Mouse (Mus musculus): Measurements from ENCODE around the gene Pvr. TPM values are rescaled to one million over a fixed set of nuclear protein-coding genes. Genes with fewer than 3 reads are reported as not detected.
"Not testable (repeated sequence)": the region's sequence is repeated elsewhere in the genome, so short reads cannot be mapped to it uniquely, and the experiment has no call there.

The Pvr gene
- polyA plus RNA-seq, 1 experiment from 2014 or later, result 3.2 TPM

- no peaks in the 10 kb centered on the region for H3K27me3 ChIP-seq (replicated peaks; ENCODE audit: control insufficient read depth, insufficient read depth, low read length)
- 67% methylated on average over 10 of the region's 12 CpGs for WGBS
- no peak for ATAC-seq
- no peak overlapping the region for H3K4me2 ChIP-seq (ENCODE audit: low read length)
- H3K9me3 ChIP-seq (replicated peaks; ENCODE audit: control insufficient read depth, low read length), result no peaks in the 10 kb centered on the region
- H3K4me3 ChIP-seq (ENCODE audit: low read depth, low read length), result no peak overlapping the region
- H3K36me3 ChIP-seq (ENCODE audit: control insufficient read depth, insufficient read depth, low read length), result no peaks in the 10 kb centered on the region
- peak; percentile 47 for DNase-seq (ENCODE audit: low spot score)
- no peak overlapping the region for H3K9ac ChIP-seq (ENCODE audit: low read length)
- H3K4me1 ChIP-seq (ENCODE audit: control insufficient read depth, insufficient read depth, low read length), result no peaks in the 10 kb centered on the region
- H3K27ac ChIP-seq (ENCODE audit: low read depth, low read length), result no peak overlapping the region
Measured at GRCm38 (mm10) chr7:19939555-19940235, 18.7 kb upstream of the Pvr start.

- no peak overlapping the region for H3K4me2 ChIP-seq (ENCODE audit: low read length)
- no peaks in the 10 kb centered on the region for H3K27me3 ChIP-seq (replicated peaks; ENCODE audit: control insufficient read depth, insufficient read depth, low read length)
- no peak overlapping the region for H3K27ac ChIP-seq (ENCODE audit: low read depth, low read length)
- no peaks in the 10 kb centered on the region for H3K9me3 ChIP-seq (replicated peaks; ENCODE audit: control insufficient read depth, low read length)
- 84% methylated on average over 11 of the region's 11 CpGs for WGBS
- no peak overlapping the region for H3K4me3 ChIP-seq (ENCODE audit: low read depth, low read length)
- DNase-seq (ENCODE audit: low spot score) (no peak), ATAC-seq (no peak)
- no peaks in the 10 kb centered on the region for H3K36me3 ChIP-seq (ENCODE audit: control insufficient read depth, insufficient read depth, low read length)
- H3K4me1 ChIP-seq (ENCODE audit: control insufficient read depth, insufficient read depth, low read length), result no peaks in the 10 kb centered on the region
- H3K9ac ChIP-seq (ENCODE audit: low read length), result no peak overlapping the region
Measured at GRCm38 (mm10) chr7:19937229-19937821, 16.4 kb upstream of the Pvr start.

- DNase-seq (ENCODE audit: low spot score) (no peak), ATAC-seq (no peak)
- Histone ChIP-seq H3K27me3 (replicated peaks; ENCODE audit: control insufficient read depth, insufficient read depth, low read length) (no peaks in the 10 kb centered on the region), H3K36me3 (ENCODE audit: control insufficient read depth, insufficient read depth, low read length) (no peaks in the 10 kb centered on the region), H3K27ac (ENCODE audit: low read depth, low read length) (no peak overlapping the region), H3K9ac (ENCODE audit: low read length) (no peak overlapping the region), H3K4me3 (ENCODE audit: low read depth, low read length) (no peak overlapping the region), H3K9me3 (replicated peaks; ENCODE audit: control insufficient read depth, low read length) (no peaks in the 10 kb centered on the region), H3K4me2 (ENCODE audit: low read length) (no peak overlapping the region), H3K4me1 (ENCODE audit: control insufficient read depth, insufficient read depth, low read length) (no peaks in the 10 kb centered on the region)
- 74% methylated on average over 6 of the region's 6 CpGs for WGBS
Measured at GRCm38 (mm10) chr7:19935961-19936360, 15.0 kb upstream of the Pvr start.

- no peaks in the 10 kb centered on the region for H3K9me3 ChIP-seq (replicated peaks; ENCODE audit: control insufficient read depth, low read length)
- no peak overlapping the region for H3K9ac ChIP-seq (ENCODE audit: low read length)
- H3K27me3 ChIP-seq (replicated peaks; ENCODE audit: control insufficient read depth, insufficient read depth, low read length), result no peaks in the 10 kb centered on the region
- 85% methylated on average over 20 of the region's 20 CpGs for WGBS
- no peaks in the 10 kb centered on the region for H3K36me3 ChIP-seq (ENCODE audit: control insufficient read depth, insufficient read depth, low read length)
- DNase-seq (ENCODE audit: low spot score), result no peak
- H3K4me1 ChIP-seq (ENCODE audit: control insufficient read depth, insufficient read depth, low read length), result no peaks in the 10 kb centered on the region
- H3K4me3 ChIP-seq (ENCODE audit: low read depth, low read length), result no peak overlapping the region
- ATAC-seq, result no peak
- no peak overlapping the region for H3K4me2 ChIP-seq (ENCODE audit: low read length)
- no peak overlapping the region for H3K27ac ChIP-seq (ENCODE audit: low read depth, low read length)
Measured at GRCm38 (mm10) chr7:19935171-19935751, 14.3 kb upstream of the Pvr start.

- Histone ChIP-seq H3K4me3 (ENCODE audit: low read depth, low read length) (peak overlapping the region; percentile 16; the same call in 1 of the 2 replicates), H3K4me2 (ENCODE audit: low read length) (peak overlapping the region; percentile 43), H3K4me1 (ENCODE audit: control insufficient read depth, insufficient read depth, low read length) (no peaks in the 10 kb centered on the region), H3K36me3 (ENCODE audit: control insufficient read depth, insufficient read depth, low read length) (no peaks in the 10 kb centered on the region), H3K9me3 (replicated peaks; ENCODE audit: control insufficient read depth, low read length) (no peaks in the 10 kb centered on the region), H3K9ac (ENCODE audit: low read length) (no peak overlapping the region), H3K27ac (ENCODE audit: low read depth, low read length) (peak overlapping the region; percentile 68; the same call in 1 of the 2 replicates), H3K27me3 (replicated peaks; ENCODE audit: control insufficient read depth, insufficient read depth, low read length) (no peaks in the 10 kb centered on the region)
- ATAC-seq (peak; percentile 84), DNase-seq (ENCODE audit: low spot score) (peak; percentile 77)
- WGBS, result 23% methylated on average over 21 of the region's 21 CpGs
Measured at GRCm38 (mm10) chr7:19932877-19933809, 12.2 kb upstream of the Pvr start.

- no peaks in the 10 kb centered on the region for H3K4me1 ChIP-seq (ENCODE audit: control insufficient read depth, insufficient read depth, low read length)
- H3K27me3 ChIP-seq (replicated peaks; ENCODE audit: control insufficient read depth, insufficient read depth, low read length), result no peaks in the 10 kb centered on the region
- H3K9me3 ChIP-seq (replicated peaks; ENCODE audit: control insufficient read depth, low read length), result no peaks in the 10 kb centered on the region
- H3K27ac ChIP-seq (ENCODE audit: low read depth, low read length), result no peak overlapping the region
- no peaks in the 10 kb centered on the region for H3K36me3 ChIP-seq (ENCODE audit: control insufficient read depth, insufficient read depth, low read length)
- no peak overlapping the region for H3K9ac ChIP-seq (ENCODE audit: low read length)
- H3K4me3 ChIP-seq (ENCODE audit: low read depth, low read length), result no peak overlapping the region
- H3K4me2 ChIP-seq (ENCODE audit: low read length), result peak overlapping the region; percentile 43
- WGBS, result 31% methylated on average over 13 of the region's 13 CpGs
- DNase-seq (ENCODE audit: low spot score), result no peak
- ATAC-seq, result no peak
Measured at GRCm38 (mm10) chr7:19932133-19932876, 11.3 kb upstream of the Pvr start.

- H3K4me3 ChIP-seq (ENCODE audit: low read depth, low read length); H3K9me3 ChIP-seq (replicated peaks; ENCODE audit: control insufficient read depth, low read length); H3K27ac ChIP-seq (ENCODE audit: low read depth, low read length); ATAC-seq; H3K36me3 ChIP-seq (ENCODE audit: control insufficient read depth, insufficient read depth, low read length); DNase-seq (ENCODE audit: low spot score); H3K9ac ChIP-seq (ENCODE audit: low read length); H3K27me3 ChIP-seq (replicated peaks; ENCODE audit: control insufficient read depth, insufficient read depth, low read length); H3K4me1 ChIP-seq (ENCODE audit: control insufficient read depth, insufficient read depth, low read length); H3K4me2 ChIP-seq (ENCODE audit: low read length): not testable (repeated sequence)
- 74% methylated on average over 6 of the region's 6 CpGs for WGBS
Measured at GRCm38 (mm10) chr7:19930481-19930880, 9.5 kb upstream of the Pvr start.

GRCm38 (mm10) chr7:19928486-19928885 lies 7.5 kb upstream of the Pvr start:
- DNase-seq (ENCODE audit: low spot score), result no peak
- Histone ChIP-seq H3K9ac (ENCODE audit: low read length) (no peak overlapping the region), H3K4me1 (ENCODE audit: control insufficient read depth, insufficient read depth, low read length) (no peaks in the 10 kb centered on the region), H3K36me3 (ENCODE audit: control insufficient read depth, insufficient read depth, low read length) (no peaks in the 10 kb centered on the region), H3K4me3 (ENCODE audit: low read depth, low read length) (no peak overlapping the region), H3K4me2 (ENCODE audit: low read length) (no peak overlapping the region), H3K27ac (ENCODE audit: low read depth, low read length) (no peak overlapping the region), H3K27me3 (replicated peaks; ENCODE audit: control insufficient read depth, insufficient read depth, low read length) (no peaks in the 10 kb centered on the region), H3K9me3 (replicated peaks; ENCODE audit: control insufficient read depth, low read length) (no peaks in the 10 kb centered on the region)
- WGBS, result 69% methylated on average over 5 of the region's 5 CpGs
- no peak for ATAC-seq
